Mouse (Mus musculus) R1 (cell line): ENCODE measurements around the gene Zmiz2.
"Not testable (repeated sequence)": the region's sequence is repeated elsewhere in the genome, so short reads cannot be mapped to it uniquely, and the experiment has no call there.

ENCODE experiments used
- DNase-seq: peaks from one replicate; pipeline ENCODE4 v3.0.0-alpha.2; 2018; ENCODE audit warnings: low read depth, low spot score

Gene Zmiz2

DNA sequence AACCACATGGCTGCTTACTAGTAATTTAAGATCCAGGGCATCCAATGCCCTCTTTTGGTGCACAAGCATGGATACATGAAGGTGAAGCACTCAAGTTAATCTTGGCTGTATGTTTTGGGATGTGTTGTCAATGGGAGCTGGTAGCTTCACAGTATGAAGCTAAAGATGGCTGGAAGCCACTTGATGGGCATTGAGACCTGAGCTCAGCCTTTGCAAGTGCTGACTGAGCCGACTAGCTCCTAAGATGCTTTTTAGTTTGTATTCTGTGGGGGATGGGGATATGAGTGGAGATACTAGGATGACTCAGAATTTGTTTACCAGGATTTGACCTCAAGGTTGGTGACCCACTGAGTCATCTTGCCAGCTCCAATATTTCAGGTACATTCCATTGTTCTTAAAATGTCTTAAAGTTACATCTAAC lies 31.4 kb downstream of the Zmiz2 start:
- peak; percentile 58 for DNase-seq

DNA sequence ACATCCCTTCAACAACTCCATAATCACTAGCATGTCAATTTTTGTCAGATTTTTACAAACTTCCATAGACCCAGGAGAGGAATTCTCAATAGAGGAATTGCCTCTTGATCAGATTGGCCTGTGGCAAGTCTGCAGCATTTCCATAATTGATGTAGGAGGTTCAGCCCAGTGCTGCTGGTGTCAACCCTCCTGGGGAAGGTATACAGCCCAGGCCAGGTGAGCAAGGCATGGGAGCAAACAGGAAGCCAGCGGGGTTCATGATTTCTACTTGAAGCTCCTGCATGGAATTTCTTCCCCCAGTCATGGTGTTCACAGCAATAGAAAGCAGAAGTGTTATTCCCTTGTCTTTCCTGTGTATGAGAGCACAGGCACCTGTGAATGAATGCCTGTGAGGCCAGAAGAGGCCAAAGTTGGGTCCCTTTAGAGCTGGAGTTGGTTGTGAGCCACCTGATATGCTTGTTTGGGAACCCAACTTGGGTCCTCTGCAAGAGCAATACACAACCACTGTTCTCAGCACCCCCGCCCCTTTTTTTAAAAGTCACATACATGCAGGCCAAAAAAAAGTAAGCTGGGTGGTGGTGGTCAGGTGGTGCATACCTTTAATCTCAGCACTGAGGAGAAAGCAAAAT lies 32.0 kb downstream of the Zmiz2 start:
- DNase-seq: peak; percentile 41

DNA sequence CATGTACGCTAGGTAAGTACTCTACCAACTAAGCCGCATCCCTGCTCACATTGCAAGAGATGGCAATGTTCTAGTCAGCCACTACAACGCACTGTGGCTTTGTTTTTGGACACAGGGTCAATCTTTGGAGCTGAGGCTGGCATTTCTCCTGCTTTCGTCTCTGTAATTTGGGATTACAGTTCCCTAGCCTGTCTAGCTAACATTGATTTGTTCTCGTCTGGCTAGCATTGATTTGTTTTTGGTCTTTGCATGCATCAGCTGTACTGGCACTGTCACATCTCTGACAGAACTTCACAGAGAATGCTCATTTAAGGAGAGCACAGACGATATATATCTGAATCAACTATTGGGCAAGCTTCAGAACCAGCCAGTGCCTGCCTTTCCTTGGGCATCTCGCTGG lies 41.3 kb downstream of the Zmiz2 start:
- no peak for DNase-seq

DNA sequence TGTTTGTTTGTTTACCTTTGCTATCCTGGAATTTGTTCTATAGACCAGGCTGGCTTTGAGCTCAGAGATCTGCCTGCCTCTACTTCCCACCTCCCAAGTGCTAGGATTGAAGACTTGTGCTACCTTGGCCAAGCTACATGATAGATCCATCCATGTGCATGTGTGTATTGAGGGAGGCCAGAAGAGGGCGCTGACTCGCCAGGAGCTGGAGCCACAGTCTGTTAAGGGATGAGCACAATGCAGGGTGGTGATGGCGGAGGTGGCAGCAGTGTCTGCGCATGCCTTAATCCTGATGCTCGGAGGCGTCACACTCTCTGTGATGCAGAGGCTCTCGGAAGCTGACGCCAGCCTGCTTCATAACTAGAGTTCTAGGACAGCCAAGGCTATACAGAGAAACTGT lies 47.6 kb downstream of the Zmiz2 start:
- DNase-seq: peak; percentile 94

DNA sequence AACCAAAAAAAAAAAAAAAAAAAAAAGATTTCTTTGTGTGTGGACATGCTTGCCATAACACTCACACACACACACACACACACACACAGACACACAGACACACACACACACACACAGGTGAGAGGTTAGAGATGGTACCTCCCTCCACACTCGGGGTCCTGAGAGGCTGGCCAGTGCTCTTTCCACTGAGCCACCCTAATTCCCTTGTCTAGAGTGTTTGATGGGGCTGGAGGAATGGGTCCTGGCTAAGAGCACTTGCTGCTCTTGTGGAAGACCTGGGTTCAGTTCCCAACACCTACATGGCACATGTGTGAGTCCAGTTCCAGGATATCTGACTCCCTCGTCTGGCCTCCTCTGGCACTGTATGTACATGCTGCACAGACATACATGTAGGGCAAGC lies 48.8 kb downstream of the Zmiz2 start:
- no peak for DNase-seq

DNA sequence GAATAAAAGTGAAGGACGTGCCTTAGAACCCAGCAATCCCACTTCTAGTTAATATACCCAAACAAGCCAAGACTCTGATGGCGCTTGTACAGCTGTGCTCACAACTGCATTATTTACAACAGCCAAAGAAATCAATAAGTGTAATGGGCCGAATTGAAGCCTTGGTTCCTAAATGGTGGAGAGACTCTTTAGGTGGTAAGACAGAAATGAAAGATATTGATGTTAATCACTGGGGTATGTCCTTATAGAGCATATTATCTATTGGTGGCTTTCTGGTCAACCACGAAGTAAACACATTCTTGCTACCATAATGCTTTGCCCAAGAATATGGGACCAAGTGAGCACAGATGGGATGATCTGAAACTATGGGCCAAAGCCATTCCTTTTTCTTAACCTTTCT lies 51.3 kb downstream of the Zmiz2 start:
- no peak for DNase-seq

DNA sequence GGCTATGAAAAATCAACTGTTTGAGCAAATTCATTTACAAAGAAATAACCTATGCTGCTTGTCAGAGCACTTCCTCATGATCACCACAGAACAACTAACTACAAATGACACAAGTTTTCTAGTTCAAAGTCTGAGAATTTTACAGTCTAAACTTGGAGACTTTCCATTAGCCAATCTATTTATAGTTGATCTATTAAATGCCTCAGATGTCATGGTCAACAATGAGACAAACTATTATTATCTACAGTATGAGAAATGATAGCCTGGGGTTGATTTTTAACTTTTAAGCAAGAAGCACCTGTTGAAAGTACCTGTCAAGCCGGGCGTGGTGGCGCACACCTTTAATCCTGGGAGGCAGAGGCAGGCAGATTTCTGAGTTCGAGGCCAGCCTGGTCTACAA lies 53.7 kb downstream of the Zmiz2 start:
- no peak for DNase-seq

DNA sequence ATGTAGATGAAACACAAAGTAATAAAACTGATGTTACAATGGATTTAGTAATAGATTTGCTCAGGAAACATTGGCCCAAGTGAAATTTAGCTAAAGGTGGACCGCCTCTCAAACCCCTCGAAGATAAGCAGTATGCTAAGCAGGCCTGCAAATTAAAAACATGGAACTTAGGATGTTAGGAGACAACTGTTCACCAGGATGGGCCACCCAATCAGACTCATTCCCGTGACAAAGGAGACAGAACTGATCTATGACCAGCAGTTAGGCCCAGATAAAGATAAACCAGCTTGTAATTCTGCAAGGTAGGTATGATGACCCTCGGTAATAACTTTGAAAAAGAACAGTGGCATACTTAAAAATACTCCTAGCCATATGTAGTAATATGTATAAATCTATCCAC lies 54.2 kb downstream of the Zmiz2 start:
- no peak for DNase-seq

DNA sequence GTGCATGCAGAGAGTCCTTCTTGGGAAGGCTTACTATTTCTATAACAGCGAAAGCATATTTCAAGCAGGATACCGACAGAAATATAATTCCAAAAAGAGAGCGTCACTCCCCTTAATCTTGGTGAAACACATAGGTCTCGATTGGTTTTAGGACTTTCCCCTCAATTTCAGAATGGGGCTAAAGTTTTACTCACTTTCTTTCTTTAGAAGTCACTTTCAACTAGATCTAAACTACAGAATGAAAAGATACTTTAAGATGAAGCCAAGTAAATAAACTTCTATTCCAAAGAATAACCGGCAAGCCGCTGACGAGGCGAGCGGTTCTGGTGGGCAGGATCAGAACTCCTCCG lies 54.8 kb downstream of the Zmiz2 start:
- no peak for DNase-seq

DNA sequence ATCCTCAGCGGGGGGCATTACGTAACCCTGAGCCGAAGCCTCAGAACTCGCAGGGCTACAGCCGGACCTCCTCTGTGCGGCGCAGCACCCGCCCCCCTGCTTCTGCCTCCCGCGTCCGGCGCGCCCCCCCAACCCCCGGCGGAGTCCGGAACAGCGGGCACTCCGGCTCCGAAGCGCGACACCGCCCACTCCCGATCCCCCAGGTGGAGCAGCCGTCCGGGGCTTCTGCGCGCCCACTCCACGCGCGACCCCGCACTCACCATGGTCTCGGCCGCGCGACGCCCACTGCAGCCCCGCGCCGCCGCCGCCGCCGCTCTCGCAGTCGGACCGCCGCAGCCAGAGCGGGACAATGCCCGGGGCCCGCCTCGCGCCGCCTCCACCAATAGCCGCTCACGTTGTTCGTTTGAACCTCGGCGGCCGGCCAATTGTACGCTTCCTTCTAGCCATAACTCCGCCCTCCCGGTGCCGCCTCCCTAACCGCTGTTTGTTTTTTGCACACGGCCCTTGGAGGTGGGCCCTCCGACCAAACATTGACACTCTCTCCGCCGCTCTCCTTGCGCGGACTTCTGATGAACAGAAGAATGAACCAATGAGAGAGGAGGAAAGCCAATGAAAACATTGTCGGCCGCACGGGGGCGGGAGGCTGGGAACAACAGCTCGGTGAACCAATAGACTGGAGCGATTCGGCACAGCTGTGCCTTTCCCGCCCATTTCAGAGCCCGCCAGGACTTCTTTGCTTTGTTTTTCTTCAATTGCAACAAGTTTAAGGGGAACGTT lies 55.4 kb downstream of the Zmiz2 start, which contains the start of gene H2afv:
Gene H2afv, minus strand, starts transcription at position 367 of the 777 bp plus-strand sequence.
- peak; percentile 100 for DNase-seq

DNA sequence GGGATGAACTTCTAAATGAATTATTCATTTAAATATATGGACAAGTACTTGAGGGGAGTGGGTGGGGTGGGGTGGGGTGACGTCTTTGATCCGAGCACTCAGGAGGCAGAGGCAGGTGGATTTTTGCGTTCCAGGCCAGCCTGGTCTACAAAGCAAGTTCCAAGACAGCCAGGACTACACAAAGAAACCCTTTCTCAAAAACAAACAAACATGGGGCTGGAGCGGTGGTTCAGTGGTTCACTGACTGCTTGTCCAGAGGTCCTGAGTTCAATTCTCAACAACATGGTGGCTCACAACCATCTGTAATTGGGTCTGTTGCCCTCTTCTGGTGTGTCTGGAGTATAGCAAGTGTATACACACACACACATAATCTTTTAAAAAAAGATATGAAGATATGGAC lies 56.6 kb downstream of the Zmiz2 start:
- no peak for DNase-seq

DNA sequence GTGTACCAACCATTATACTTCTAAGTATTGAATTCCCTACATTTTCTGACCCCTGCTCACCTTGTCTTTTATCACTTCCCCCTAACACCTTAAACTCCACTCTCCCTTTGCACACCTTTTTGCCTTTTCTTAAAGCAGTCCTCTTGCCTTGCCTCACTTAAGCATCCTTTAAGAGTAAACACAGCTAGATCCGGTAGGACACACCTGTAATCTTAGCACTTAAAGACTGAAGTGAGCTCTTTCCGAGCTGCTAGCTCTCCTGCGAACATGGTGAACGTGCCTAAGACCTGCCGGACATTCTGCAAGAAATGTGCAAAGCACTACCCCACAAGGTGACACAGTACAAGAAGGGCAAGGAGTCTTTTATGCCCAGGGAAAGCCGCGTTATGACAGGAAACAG lies 57.1 kb downstream of the Zmiz2 start:
- no peak for DNase-seq

DNA sequence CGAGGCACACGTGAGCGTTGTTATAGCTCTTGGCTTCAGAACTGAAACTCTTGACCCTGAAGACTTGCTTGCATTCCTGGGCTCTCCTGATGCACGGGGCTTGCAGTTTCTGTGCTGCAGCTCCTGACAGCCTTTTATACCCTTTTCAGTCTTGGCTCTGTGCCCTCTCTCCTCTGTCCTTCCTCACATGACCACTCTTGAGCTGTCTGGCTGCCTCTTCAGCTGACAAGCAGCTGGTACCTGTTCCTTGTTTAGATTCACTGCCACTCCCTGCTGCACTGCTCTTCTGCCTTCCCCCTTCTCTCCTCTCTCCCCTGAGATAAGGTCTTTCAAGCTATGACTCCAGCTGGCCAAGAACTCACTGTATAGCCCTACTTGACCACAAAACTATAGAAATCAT lies 58.6 kb downstream of the Zmiz2 start:
- no peak for DNase-seq

DNA sequence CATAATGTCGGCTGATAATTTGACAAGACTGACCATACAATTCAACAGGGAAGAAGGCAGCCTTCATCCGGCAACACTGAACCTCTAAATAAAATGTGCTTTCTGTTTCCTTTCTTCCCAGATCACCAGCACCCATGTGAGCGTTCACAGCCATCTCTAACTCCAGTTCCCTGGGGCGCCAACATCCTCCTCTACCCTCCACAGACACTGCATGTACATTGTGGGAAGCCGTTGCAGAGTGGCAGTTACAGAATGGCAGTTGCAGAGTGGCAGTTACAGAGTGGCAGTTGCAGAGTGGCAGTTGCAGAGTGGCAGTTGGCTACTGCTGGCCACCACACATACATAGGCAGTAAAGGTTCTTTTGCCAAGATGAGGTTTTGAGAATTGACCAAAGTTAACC lies 59.3 kb downstream of the Zmiz2 start:
- not testable (repeated sequence) for DNase-seq
